Mouse (Mus musculus) heart, embryonic 14.5 days (tissue): ENCODE data around the gene Aktip. TPM values are rescaled to one million over a fixed set of nuclear protein-coding genes. Genes with fewer than 3 reads are reported as not detected.

Experiments used
- ATAC-seq: fragments of 200-750 bp; cut with Nextera tagmentation; 2 replicates; pipeline ENCODE4 v1.8.0; 2017; ENCODE audit warnings: low read depth, moderate TSS enrichment; ENCODE audit not compliant: insufficient number of reproducible peaks, insufficient read depth, low FRiP score
- H3K27ac ChIP-seq, 2 experiments: fragments of 200-500 bp in 1 of 2; fragments of 300-500 bp in 1 of 2; sonication (generic) in 1 of 2; replicated peaks in 1 of 2; 2 replicates each; pipeline ENCODE4 v1.5.1; 2012 to 2014; ENCODE audit warnings: low read depth in 2 of 2, low read length in 2 of 2, control low read depth in 1 of 2, mild to moderate bottlenecking in 1 of 2, mixed read lengths in 1 of 2; ENCODE audit not compliant: control insufficient read depth in 1 of 2, insufficient read depth in 1 of 2
- H3K27me3 ChIP-seq: fragments of 300-500 bp; sonication (generic); 2 replicates; pipeline ENCODE4 v1.6.1; 2014; ENCODE audit warnings: mild to moderate bottlenecking, low read length, control low read depth; ENCODE audit not compliant: control insufficient read depth, insufficient read depth
- H3K36me3 ChIP-seq: fragments of 300-500 bp; sonication (generic); 2 replicates; pipeline ENCODE4 v1.6.1; 2014; ENCODE audit warnings: mild to moderate bottlenecking, control low read depth, low read length, mixed read lengths; ENCODE audit not compliant: control insufficient read depth, insufficient read depth
- H3K4me1 ChIP-seq, 2 experiments: fragments of 200-500 bp in 1 of 2; fragments of 300-500 bp in 1 of 2; sonication (generic) in 1 of 2; 2 replicates each; pipeline ENCODE4 v1.6.1; 2012 to 2014; ENCODE audit warnings: low read length in 2 of 2, control low read depth in 1 of 2, mixed read lengths in 1 of 2; ENCODE audit not compliant: control insufficient read depth in 2 of 2, insufficient read depth in 2 of 2
- H3K4me2 ChIP-seq: fragments of 300-500 bp; sonication (generic); 2 replicates; pipeline ENCODE4 v1.6.1; 2014; ENCODE audit warnings: mild to moderate bottlenecking, low read length
- H3K4me3 ChIP-seq, 2 experiments: fragments of 200-500 bp in 1 of 2; fragments of 300-500 bp in 1 of 2; sonication (generic) in 1 of 2; 2 replicates each; pipeline ENCODE4 v1.5.1; 2012 to 2014; ENCODE audit warnings: low read length in 2 of 2, mild to moderate bottlenecking in 2 of 2, control low read depth in 1 of 2, low read depth in 1 of 2, moderate library complexity in 1 of 2; ENCODE audit not compliant: control insufficient read depth in 1 of 2, insufficient read depth in 1 of 2
- H3K9ac ChIP-seq: fragments of 300-500 bp; sonication (generic); 2 replicates; pipeline ENCODE4 v1.6.1; 2014; ENCODE audit warnings: mild to moderate bottlenecking, low read length
- H3K9me3 ChIP-seq: fragments of 300-500 bp; sonication (generic); 2 replicates; pipeline ENCODE4 v1.6.1; 2016; ENCODE audit warnings: low read length, control low read depth; ENCODE audit not compliant: control insufficient read depth
- WGBS: fragments of 180-500 bp; shearing (Covaris S2); extraction: QIAGEN DNeasy Blood & Tissue Kit; methylation state at CpG from one replicate; pipeline ENCODE4 v1.1.7; 2014; 5-methylcytosine and 5-hydroxymethylcytosine counted together
- polyA plus RNA-seq: library from polyadenylated mRNA; unstranded; fragments of >200 nt; fragmentation: Nextera tagmentation; extraction: Ambion mirVana; gene quantifications from 2 replicates; pipeline ENCODE4 v1.2.1, GENCODE M21; 2014

Gene Aktip
- polyA plus RNA-seq, 1 experiment from 2014 or later = 53.9 TPM

DNA sequence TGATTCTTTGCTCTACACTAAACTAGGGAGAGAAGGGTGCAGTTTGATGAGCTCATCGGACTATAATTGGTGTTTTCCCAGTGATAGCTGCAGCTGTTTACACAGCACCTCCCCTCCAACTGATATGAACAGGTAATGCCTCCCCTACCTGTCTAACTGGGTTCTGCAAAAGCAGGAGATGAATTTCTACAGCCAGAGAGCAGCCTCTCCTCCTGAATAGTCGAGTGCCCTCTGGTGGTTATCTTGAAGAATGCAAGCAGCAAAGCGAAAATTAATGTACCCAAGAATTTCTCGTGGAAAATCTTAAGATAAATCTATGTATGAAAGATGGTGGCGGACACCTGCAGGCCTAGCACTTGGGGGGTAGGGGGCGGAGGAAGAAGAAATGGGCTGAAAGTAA, 52.1 kb downstream of the Aktip start:
- ATAC-seq = no peak
- H3K4me3 ChIP-seq = peak overlapping the region; percentile 25 to 31; a peak in 3 of 4 replicates
- H3K27me3 ChIP-seq = no peaks in the 10 kb centered on the region
- peak overlapping the region; percentile 60 for H3K4me2 ChIP-seq
- H3K27ac ChIP-seq = no peak overlapping the region
- H3K36me3 ChIP-seq = no peaks in the 10 kb centered on the region
- peak overlapping the region; percentile 60 for H3K9ac ChIP-seq
- WGBS = 8% methylated on average over 6 of the region's 6 CpGs
- peaks cover 0 to 6% of the 10 kb centered on the region in 2 experiments; a peak in 1 of 4 replicates for H3K4me1 ChIP-seq
- no peaks in the 10 kb centered on the region for H3K9me3 ChIP-seq

DNA sequence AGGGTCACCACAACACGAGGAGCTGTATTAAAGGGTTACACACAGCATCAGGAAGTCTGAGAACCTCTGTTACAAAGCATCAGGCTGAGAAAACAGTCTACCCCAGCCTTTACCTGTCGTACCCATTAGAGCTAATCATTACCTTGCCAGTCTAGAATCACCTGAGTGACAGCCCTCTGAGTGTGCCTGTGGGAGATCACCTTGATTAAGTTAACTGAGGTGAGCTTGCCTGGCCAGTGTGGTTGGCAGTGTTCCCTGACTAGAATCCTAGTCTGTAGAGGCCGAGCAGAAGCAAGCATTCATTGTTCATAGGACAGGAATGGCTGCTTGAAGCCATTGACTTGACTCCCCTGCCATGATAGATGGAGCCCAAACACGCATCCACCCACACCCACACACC, 58.9 kb downstream of the Aktip start:
- no peak overlapping the region for H3K4me2 ChIP-seq
- H3K36me3 ChIP-seq = no peaks in the 10 kb centered on the region
- no peak for ATAC-seq
- H3K4me1 ChIP-seq = no peaks in the 10 kb centered on the region
- H3K27me3 ChIP-seq = no peaks in the 10 kb centered on the region
- 0 out of 2 replicates have a peak, but pooled peaks cover 5% of the 10 kb centered on the region for H3K9me3 ChIP-seq
- 69% methylated on average over 4 of the region's 4 CpGs for WGBS
- no peak overlapping the region for H3K4me3 ChIP-seq
- no peak overlapping the region for H3K27ac ChIP-seq
- no peak overlapping the region for H3K9ac ChIP-seq

DNA sequence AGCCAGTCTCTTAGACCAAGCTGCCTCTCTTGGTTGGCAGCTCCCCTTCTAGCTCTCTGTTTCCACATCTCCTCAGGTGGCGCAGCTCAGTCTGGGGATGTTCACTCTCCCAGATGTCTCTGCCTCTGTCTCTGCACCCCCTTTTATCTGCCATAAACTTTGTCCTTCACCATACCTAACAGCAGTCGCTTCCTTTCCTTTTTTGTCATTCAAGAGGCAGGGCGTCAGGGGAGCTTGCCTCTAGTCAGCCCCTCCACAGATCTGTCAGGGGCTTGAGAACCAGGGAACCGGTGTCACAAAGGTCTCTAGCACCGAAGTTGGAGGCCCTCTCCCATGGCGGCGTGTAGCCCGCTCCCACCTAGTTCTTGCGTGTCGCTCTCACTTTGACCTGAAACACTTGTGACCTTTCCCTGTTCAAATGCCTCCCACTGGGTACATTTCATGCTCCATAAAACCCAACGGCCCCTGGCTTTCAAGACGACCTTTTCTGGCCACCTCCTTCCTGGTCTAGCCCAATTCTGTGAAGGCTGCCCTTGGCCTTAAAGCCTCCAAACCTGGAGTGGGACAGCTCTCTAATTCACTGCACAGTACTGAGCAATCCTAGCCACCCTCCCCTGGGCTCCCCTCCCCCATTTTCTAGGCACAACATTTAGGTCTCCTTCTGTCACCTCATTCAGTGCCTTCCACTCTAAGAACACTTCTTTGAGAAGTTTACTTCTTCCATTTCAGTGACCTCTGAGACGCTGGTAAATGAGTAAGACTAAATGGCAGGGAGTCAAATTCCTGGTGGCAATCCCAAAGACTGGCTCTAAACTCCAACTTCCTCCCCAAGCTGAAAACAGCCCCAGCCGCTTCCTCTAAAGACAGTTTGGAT, 64.2 kb downstream of the Aktip start:
- Histone ChIP-seq H3K27me3 (no peaks in the 10 kb centered on the region), H3K9me3 (no peaks in the 10 kb centered on the region), H3K4me1 (peaks cover 0 to 14% of the 10 kb centered on the region in 2 experiments; a peak in 3 of 4 replicates), H3K9ac (no peak overlapping the region), H3K36me3 (peaks cover 3% of the 10 kb centered on the region; the same call in 1 of the 2 replicates), H3K27ac (no peak overlapping the region), H3K4me2 (no peak overlapping the region), H3K4me3 (no peak overlapping the region)
- 82% methylated on average over 14 of the region's 14 CpGs for WGBS
- ATAC-seq = no peak

DNA sequence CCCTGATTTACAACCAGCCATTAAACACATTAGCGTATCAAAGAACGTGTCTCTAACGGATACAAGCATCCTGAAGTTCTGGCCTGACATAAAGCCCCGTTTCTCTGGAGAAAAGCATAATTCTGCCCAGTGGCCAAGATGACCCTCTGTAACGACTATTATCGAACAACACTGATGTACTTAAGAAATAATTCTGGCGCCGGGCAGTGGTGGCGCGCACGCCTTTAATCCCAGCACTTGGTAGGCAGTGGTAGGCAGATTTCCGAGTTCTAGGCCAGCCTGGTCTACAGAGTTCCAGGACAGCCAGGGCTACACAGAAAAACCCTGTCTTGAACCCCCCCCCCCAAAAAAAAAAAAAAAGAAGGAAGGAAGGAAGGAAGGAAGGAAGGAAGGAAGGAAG, 65.1 kb downstream of the Aktip start:
- WGBS = 60% methylated on average over 12 of the region's 12 CpGs
- H3K9ac ChIP-seq = peak overlapping the region; percentile 47

DNA sequence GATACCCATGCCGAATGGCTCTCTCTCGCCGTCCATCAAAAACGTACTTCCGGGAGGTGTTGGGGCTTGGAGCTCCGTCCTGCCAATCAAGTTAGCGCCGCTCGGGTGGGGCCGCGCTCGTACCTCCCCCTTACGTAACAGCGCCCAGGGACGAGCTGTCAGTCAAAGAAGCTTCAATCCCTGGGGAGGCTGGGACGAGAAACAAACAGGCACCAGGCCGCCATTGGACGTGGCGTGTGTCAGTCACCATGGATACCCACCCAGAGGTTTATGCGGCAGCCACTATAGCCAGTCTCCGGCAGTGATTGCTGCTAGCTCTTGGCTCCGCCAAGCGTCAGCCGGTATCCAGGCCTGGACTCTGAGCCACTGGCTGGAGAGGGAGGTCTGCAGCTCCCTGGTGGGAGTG, 65.7 kb downstream of the Aktip start:
- ATAC-seq = peak; percentile 99
- under 1% methylated on average over 24 of the region's 24 CpGs for WGBS
- H3K9ac ChIP-seq = peak overlapping the region; percentile 47

More for the DNA sequence above, 65.1 kb downstream of the Aktip start:
- peak overlapping the region in 1 of 2 experiments; percentile 54; a peak in 2 of 4 replicates for H3K27ac ChIP-seq
- H3K4me3 ChIP-seq = peak overlapping the region in 1 of 2 experiments; percentile 94; a peak in 1 of 4 replicates
- peak overlapping the region; percentile 56 for H3K4me2 ChIP-seq
- no peak for ATAC-seq
- H3K9me3 ChIP-seq = no peaks in the 10 kb centered on the region
- peaks cover 4% of the 10 kb centered on the region; the same call in 1 of the 2 replicates for H3K36me3 ChIP-seq
- no peaks in the 10 kb centered on the region for H3K27me3 ChIP-seq
- peaks cover 0 to 14% of the 10 kb centered on the region in 2 experiments; a peak in 3 of 4 replicates for H3K4me1 ChIP-seq

DNA sequence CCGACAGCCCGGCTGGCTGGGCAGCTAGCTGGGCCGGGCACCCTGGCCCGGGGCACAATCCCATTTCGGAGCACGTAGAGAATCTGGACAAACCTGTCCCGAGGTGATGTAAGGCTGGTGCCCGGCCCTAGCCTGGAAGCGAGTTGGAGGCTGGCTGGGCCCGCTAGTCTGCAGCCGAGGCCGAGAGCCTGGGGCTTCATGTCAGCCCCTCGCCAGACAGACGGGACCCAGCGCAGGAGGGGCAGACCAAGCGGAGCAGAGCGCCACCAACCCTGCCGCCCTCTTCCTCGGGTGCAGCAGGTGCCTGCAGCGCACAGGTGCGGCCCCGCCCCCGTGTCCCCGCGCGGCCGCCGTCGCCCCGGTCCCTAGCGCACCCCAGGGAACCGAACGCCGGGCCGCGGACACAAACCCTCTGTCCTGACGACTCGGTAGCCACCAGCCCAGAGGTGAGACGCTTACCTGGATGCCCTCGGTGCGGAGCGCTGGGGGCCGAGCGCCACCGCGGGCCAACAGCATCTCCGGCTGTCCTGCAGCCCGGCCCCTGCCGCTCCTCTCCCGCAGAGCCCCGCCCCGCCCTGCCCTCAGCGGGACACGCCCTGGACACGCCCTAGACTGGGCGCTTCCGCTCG, 66.2 kb downstream of the Aktip start:
- H3K36me3 ChIP-seq = peaks cover 15% of the 10 kb centered on the region
- H3K4me1 ChIP-seq = peaks cover 0 to 14% of the 10 kb centered on the region in 2 experiments; a peak in 3 of 4 replicates
- WGBS = under 1% methylated on average over 43 of the region's 58 CpGs
- no peaks in the 10 kb centered on the region for H3K9me3 ChIP-seq
- peak; percentile 47 for ATAC-seq
- H3K27ac ChIP-seq = peak overlapping the region in 1 of 2 experiments; percentile 44; a peak in 1 of 4 replicates
- peak overlapping the region; percentile 93 for H3K4me2 ChIP-seq
- H3K9ac ChIP-seq = peak overlapping the region; percentile 88
- peak overlapping the region; percentile 88 to 94 for H3K4me3 ChIP-seq
- H3K27me3 ChIP-seq = no peaks in the 10 kb centered on the region

More for the DNA sequence above, 65.7 kb downstream of the Aktip start:
- H3K4me2 ChIP-seq = peak overlapping the region; percentile 56
- H3K27ac ChIP-seq = peak overlapping the region in 1 of 2 experiments; percentile 54; a peak in 2 of 4 replicates
- peaks cover 0 to 14% of the 10 kb centered on the region in 2 experiments; a peak in 3 of 4 replicates for H3K4me1 ChIP-seq
- H3K27me3 ChIP-seq = no peaks in the 10 kb centered on the region
- H3K4me3 ChIP-seq = peak overlapping the region; percentile 30 to 94
- peaks cover 9% of the 10 kb centered on the region for H3K36me3 ChIP-seq
- H3K9me3 ChIP-seq = no peaks in the 10 kb centered on the region

DNA sequence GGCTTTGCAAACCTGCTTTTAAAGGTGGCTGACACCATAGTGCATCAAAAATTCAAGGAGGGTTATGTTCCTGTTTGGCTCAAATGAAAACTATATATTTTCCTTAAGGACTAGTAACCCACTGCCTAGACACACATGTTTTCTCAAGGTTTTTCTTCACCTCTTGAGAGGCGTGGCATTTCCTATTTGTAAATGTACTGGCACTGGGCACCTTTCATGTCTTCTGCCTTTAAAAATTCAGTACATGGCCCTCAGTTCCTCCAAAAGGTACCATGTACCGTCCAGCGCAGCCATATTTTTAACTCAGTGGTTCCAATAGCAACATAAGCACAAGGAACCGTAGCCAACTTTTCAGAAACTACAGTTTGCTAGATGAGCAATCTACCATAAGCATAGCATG, 67.0 kb downstream of the Aktip start:
- Histone ChIP-seq H3K9ac (peak overlapping the region; percentile 88; the same call in 1 of the 2 replicates), H3K9me3 (no peaks in the 10 kb centered on the region), H3K4me2 (peak overlapping the region; percentile 93)

More for the DNA sequence above, 67.0 kb downstream of the Aktip start:
- Histone ChIP-seq H3K36me3 (peaks cover 22% of the 10 kb centered on the region), H3K27ac (no peak overlapping the region), H3K4me3 (peak overlapping the region in 1 of 2 experiments; percentile 94; a peak in 2 of 4 replicates), H3K4me1 (peaks cover 0 to 14% of the 10 kb centered on the region in 2 experiments; a peak in 3 of 4 replicates), H3K27me3 (no peaks in the 10 kb centered on the region)
- WGBS = 71% methylated on average over 4 of the region's 4 CpGs
- ATAC-seq = no peak
